Mouse (Mus musculus) liver, adult 2 months (tissue): ENCODE measurements around the gene Nanos2. TPM values are rescaled to one million over a fixed set of nuclear protein-coding genes. Genes with fewer than 3 reads are reported as not detected.

ENCODE experiments used
- DNase-seq: peaks from one replicate; pipeline ENCODE4 v3.0.0-alpha.2; 2011; ENCODE audit warnings: low read depth, low spot score; ENCODE audit errors: extremely low read depth
- H3K27ac ChIP-seq: fragments of 200-500 bp; replicated peaks from 2 replicates; pipeline ENCODE4 v1.5.1; 2012; ENCODE audit warnings: low read depth, mild to moderate bottlenecking, control low read depth, inconsistent platforms, low read length; ENCODE audit not compliant: insufficient read depth
- H3K27me3 ChIP-seq: fragments of 200-500 bp; 2 replicates; pipeline ENCODE4 v1.6.1; 2012; ENCODE audit warnings: mild to moderate bottlenecking, moderate library complexity, low read length, inconsistent platforms; ENCODE audit not compliant: control insufficient read depth, insufficient read depth
- H3K36me3 ChIP-seq: fragments of 200-500 bp; 2 replicates; pipeline ENCODE4 v1.6.1; 2012; ENCODE audit warnings: low read length, inconsistent platforms; ENCODE audit not compliant: control insufficient read depth, insufficient read depth
- H3K4me1 ChIP-seq: fragments of 200-500 bp; 2 replicates; pipeline ENCODE4 v1.6.1; 2011; ENCODE audit warnings: low read length; ENCODE audit not compliant: control insufficient read depth, insufficient read depth
- H3K4me3 ChIP-seq: fragments of 200-500 bp; 2 replicates; pipeline ENCODE4 v1.5.1; 2011; ENCODE audit warnings: low read depth, mild to moderate bottlenecking, control low read depth, low read length, moderate library complexity; ENCODE audit not compliant: insufficient read depth
- H3K79me2 ChIP-seq: fragments of 200-500 bp; 2 replicates; pipeline ENCODE4 v1.6.1; 2012; ENCODE audit warnings: inconsistent platforms, mild to moderate bottlenecking, low read length, moderate library complexity; ENCODE audit not compliant: control insufficient read depth, insufficient read depth
- H3K9ac ChIP-seq: fragments of 200-500 bp; 2 replicates; pipeline ENCODE4 v1.6.1; 2012; ENCODE audit warnings: low read depth, mild to moderate bottlenecking, control low read depth, inconsistent platforms, low read length
- CTCF ChIP-seq: fragments of 200-500 bp; IDR thresholded peaks from 2 replicates; pipeline ENCODE4 v1.5.1; 2011; ENCODE audit warnings: low read depth, low read length, control low read depth
- POLR2A ChIP-seq: fragments of 200-500 bp; IDR thresholded peaks from 2 replicates; pipeline ENCODE4 v1.6.1; 2011; ENCODE audit warnings: low read length, control low read depth; ENCODE audit not compliant: insufficient read depth; ENCODE audit errors: extremely low read depth
- WGBS: fragments of 180-500 bp; shearing (Covaris S2); methylation state at CpG from one replicate; pipeline ENCODE4 v1.1.7; 2018; 5-methylcytosine and 5-hydroxymethylcytosine counted together
- polyA plus RNA-seq: library from polyadenylated mRNA; depleted of rRNA; stranded (reverse); fragments of >200 nt; gene quantifications from 2 replicates; pipeline ENCODE4 v1.2.3, GENCODE M21; 2012; rRNA removed
- total RNA-seq: library from RNA; depleted of rRNA; stranded (reverse); fragments of >200 nt; gene quantifications from 2 replicates; pipeline ENCODE4 v1.2.3, GENCODE M21; 2014; rRNA removed

Gene Nanos2
- total and polyA plus RNA-seq, 2 experiments, result not detected

GRCm38 (mm10) chr7:19031641-19032040 is 44.4 kb downstream of the Nanos2 start:
- DNase-seq, result no peak
- WGBS, result 65% methylated on average over 4 of the region's 4 CpGs
- Histone ChIP-seq H3K4me1 (0 out of 2 replicates have a peak, but pooled peaks cover 2% of the 10 kb centered on the region), H3K36me3 (peaks cover 29% of the 10 kb centered on the region), H3K4me3 (no peak overlapping the region), H3K27ac (no peak overlapping the region), H3K79me2 (no peaks in the 10 kb centered on the region), H3K9ac (no peak overlapping the region), H3K27me3 (no peaks in the 10 kb centered on the region)
- TF ChIP-seq POLR2A (no peak), CTCF (no peak)

Other genes with a start within 250 kb of the Nanos2 start
- gene Psg19, start 188.9 kb upstream of the Nanos2 start, total RNA-seq, result not detected in 2 replicates
- not detected in 2 replicates for gene Psg19, start 188.9 kb upstream of the Nanos2 start, polyA plus RNA-seq
- gene Psg17, start 165.8 kb upstream of the Nanos2 start, total RNA-seq, result not detected in 2 replicates
- gene Psg17, start 165.8 kb upstream of the Nanos2 start, polyA plus RNA-seq, result not detected in 2 replicates
- gene Mill2, start 147.4 kb upstream of the Nanos2 start, total RNA-seq, result 0.83 and 1.1 TPM in 2 replicates
- 0.37 and 0.50 TPM in 2 replicates for gene Mill2, start 147.4 kb upstream of the Nanos2 start, polyA plus RNA-seq
- 0.18 and 0.27 TPM in 2 replicates for gene Pglyrp1, start 116.1 kb upstream of the Nanos2 start, total RNA-seq
- gene Pglyrp1, start 116.1 kb upstream of the Nanos2 start, polyA plus RNA-seq, result 1.7 and 2.0 TPM in 2 replicates
- 5.6 and 7.7 TPM in 2 replicates for gene Ccdc61, start 77.0 kb upstream of the Nanos2 start, total RNA-seq
- gene Ccdc61, start 77.0 kb upstream of the Nanos2 start, polyA plus RNA-seq, result 9.7 and 12.0 TPM in 2 replicates
- gene Nova2, start 61.5 kb upstream of the Nanos2 start, total RNA-seq, result 0.09 and 0.27 TPM in 2 replicates
- gene Nova2, start 61.5 kb upstream of the Nanos2 start, polyA plus RNA-seq, result 0.16 and 0.24 TPM in 2 replicates
- gene Mypop, start 3.8 kb downstream of the Nanos2 start, total RNA-seq, result 0.54 and 0.65 TPM in 2 replicates
- gene Mypop, start 3.8 kb downstream of the Nanos2 start, polyA plus RNA-seq, result 2.7 and 3.1 TPM in 2 replicates
- 4.5 and 7.3 TPM in 2 replicates for gene Irf2bp1, start 16.6 kb downstream of the Nanos2 start, total RNA-seq
- gene Irf2bp1, start 16.6 kb downstream of the Nanos2 start, polyA plus RNA-seq, result 13.2 and 14.6 TPM in 2 replicates
- gene Foxa3, start 36.1 kb downstream of the Nanos2 start, total RNA-seq, result 31.2 and 60.1 TPM in 2 replicates
- 47.4 and 54.1 TPM in 2 replicates for gene Foxa3, start 36.1 kb downstream of the Nanos2 start, polyA plus RNA-seq
- gene Sympk, start 37.0 kb downstream of the Nanos2 start, total RNA-seq, result 21.5 and 29.5 TPM in 2 replicates
- gene Sympk, start 37.0 kb downstream of the Nanos2 start, polyA plus RNA-seq, result 37.3 and 46.9 TPM in 2 replicates
- not detected in 2 replicates for gene Rsph6a, start 67.3 kb downstream of the Nanos2 start, total RNA-seq
- not detected in 2 replicates for gene Rsph6a, start 67.3 kb downstream of the Nanos2 start, polyA plus RNA-seq
- gene Dmwd, start 88.8 kb downstream of the Nanos2 start, total RNA-seq, result 4.5 and 6.7 TPM in 2 replicates
- gene Dmwd, start 88.8 kb downstream of the Nanos2 start, polyA plus RNA-seq, result 29.4 and 35.7 TPM in 2 replicates
- 13.6 and 24.8 TPM in 2 replicates for gene Dmpk, start 96.4 kb downstream of the Nanos2 start, total RNA-seq
- gene Dmpk, start 96.4 kb downstream of the Nanos2 start, polyA plus RNA-seq, result 60.0 and 76.4 TPM in 2 replicates
- 1.8 and 2.3 TPM in 2 replicates for gene Six5, start 107.2 kb downstream of the Nanos2 start, total RNA-seq
- 5.2 and 8.7 TPM in 2 replicates for gene Six5, start 107.2 kb downstream of the Nanos2 start, polyA plus RNA-seq
- 0.09 TPM in 1 of 2 replicates, not detected in the other for gene Gm4969, start 131.0 kb downstream of the Nanos2 start, total RNA-seq
- gene Gm4969, start 131.0 kb downstream of the Nanos2 start, polyA plus RNA-seq, result 0.02 TPM in 1 of 2 replicates, not detected in the other
- gene Fbxo46, start 132.5 kb downstream of the Nanos2 start, total RNA-seq, result 2.4 and 3.2 TPM in 2 replicates
- gene Fbxo46, start 132.5 kb downstream of the Nanos2 start, polyA plus RNA-seq, result 4.3 and 5.0 TPM in 2 replicates
- 4.3 and 6.3 TPM in 2 replicates for gene Qpctl, start 161.9 kb downstream of the Nanos2 start, total RNA-seq
- 8.9 and 11.7 TPM in 2 replicates for gene Qpctl, start 161.9 kb downstream of the Nanos2 start, polyA plus RNA-seq
- 28.4 and 29.4 TPM in 2 replicates for gene Snrpd2, start 162.3 kb downstream of the Nanos2 start, total RNA-seq
- 16.4 and 17.7 TPM in 2 replicates for gene Snrpd2, start 162.3 kb downstream of the Nanos2 start, polyA plus RNA-seq
- not detected in 2 replicates for gene Gipr, start 178.7 kb downstream of the Nanos2 start, total RNA-seq
- not detected in 2 replicates for gene Gipr, start 178.7 kb downstream of the Nanos2 start, polyA plus RNA-seq
- 9.8 and 11.1 TPM in 2 replicates for gene Eml2, start 189.0 kb downstream of the Nanos2 start, total RNA-seq
- 9.7 and 12.2 TPM in 2 replicates for gene Eml2, start 189.0 kb downstream of the Nanos2 start, polyA plus RNA-seq
- gene Gpr4, start 225.1 kb downstream of the Nanos2 start, total RNA-seq, result 0.09 and 0.40 TPM in 2 replicates
- 1.8 and 2.7 TPM in 2 replicates for gene Gpr4, start 225.1 kb downstream of the Nanos2 start, polyA plus RNA-seq
- gene Opa3, start 240.9 kb downstream of the Nanos2 start, total RNA-seq, result 12.9 and 16.0 TPM in 2 replicates
- gene Opa3, start 240.9 kb downstream of the Nanos2 start, polyA plus RNA-seq, result 34.1 and 40.4 TPM in 2 replicates